Mouse (Mus musculus) thymus, adult 18-20 months (tissue): ENCODE data around the gene Mybpc2.

ENCODE experiments used
- DNase-seq, 2 experiments: peaks; one replicate each; pipeline ENCODE4 v3.0.0; 2022; ENCODE audit warnings: mixed read lengths in 2 of 2

Mybpc2 gene

GRCm38 (mm10) chr7:44543071-44543470 is 18.6 kb upstream of the Mybpc2 start:
- DNase-seq: no peak

- no peak for DNase-seq
These were observed 18.1 kb upstream of the Mybpc2 start for GRCm38 (mm10) chr7:44542555-44542954.

GRCm38 (mm10) chr7:44538756-44539624 is 14.5 kb upstream of the Mybpc2 start:
- no peak for DNase-seq

GRCm38 (mm10) chr7:44537496-44537895 is 13.0 kb upstream of the Mybpc2 start:
- DNase-seq: no peak

- no peak for DNase-seq
These were observed 12.6 kb upstream of the Mybpc2 start for GRCm38 (mm10) chr7:44537009-44537408.

GRCm38 (mm10) chr7:44536590-44536968 is 12.1 kb upstream of the Mybpc2 start:
- DNase-seq: no peak

GRCm38 (mm10) chr7:44535657-44536589 is 11.5 kb upstream of the Mybpc2 start:
- DNase-seq: no peak

- DNase-seq: no peak
These were observed 10.4 kb upstream of the Mybpc2 start for GRCm38 (mm10) chr7:44534656-44535441.

GRCm38 (mm10) chr7:44534242-44534641 is 9.8 kb upstream of the Mybpc2 start:
- DNase-seq: no peak

- DNase-seq: no peak
These were observed 9.2 kb upstream of the Mybpc2 start for GRCm38 (mm10) chr7:44533746-44534045.

GRCm38 (mm10) chr7:44532918-44533745 is 8.7 kb upstream of the Mybpc2 start:
- DNase-seq: no peak

- no peak for DNase-seq
These were observed 7.7 kb upstream of the Mybpc2 start, which contains the start of gene Spib for GRCm38 (mm10) chr7:44531946-44532732. Gene Spib, minus strand, starts transcription at chr7:44532071.

GRCm38 (mm10) chr7:44531207-44531606 is 6.8 kb upstream of the Mybpc2 start:
- no peak for DNase-seq

GRCm38 (mm10) chr7:44530507-44530906 is 6.1 kb upstream of the Mybpc2 start:
- DNase-seq: no peak

GRCm38 (mm10) chr7:44529518-44529917 is 5.1 kb upstream of the Mybpc2 start:
- no peak for DNase-seq

GRCm38 (mm10) chr7:44527483-44528398 is 3.3 kb upstream of the Mybpc2 start:
- DNase-seq: peak; percentile 75 to 78

- no peak for DNase-seq
These were observed 2.1 kb upstream of the Mybpc2 start for GRCm38 (mm10) chr7:44526414-44527154.

GRCm38 (mm10) chr7:44525126-44525832 is 823 bp upstream of the Mybpc2 start:
- DNase-seq: no peak

GRCm38 (mm10) chr7:44523056-44523455 is 1.4 kb downstream of the Mybpc2 start:
- no peak for DNase-seq
